Mouse (Mus musculus) CH12.LX (cell line): ENCODE results near the gene Ptprd.

Experiments
- CTCF ChIP-seq, 2 experiments: IDR thresholded peaks in 1 of 2; conservative IDR thresholded peaks in 1 of 2; 2 replicates each; pipeline ENCODE4 v1.5.1; 2011 to 2012; ENCODE audit warnings: low read depth in 2 of 2, low read length in 2 of 2, improper control_type of control experiment in 1 of 2, inconsistent platforms in 1 of 2, mild to moderate bottlenecking in 1 of 2, moderate library complexity in 1 of 2
- MAZ ChIP-seq: IDR thresholded peaks from 2 replicates; pipeline ENCODE4 v1.6.1; 2012; ENCODE audit warnings: low read depth, mild to moderate bottlenecking, inconsistent platforms, low read length, improper control_type of control experiment, moderate library complexity
- POLR2A ChIP-seq: IDR thresholded peaks from 2 replicates; pipeline ENCODE4 v1.6.1; 2011; ENCODE audit warnings: low read depth, mild to moderate bottlenecking, improper control_type of control experiment, low read length
- ZC3H11A ChIP-seq: IDR thresholded peaks from 2 replicates; pipeline ENCODE4 v1.6.1; 2012; ENCODE audit warnings: low read depth, mild to moderate bottlenecking, inconsistent platforms, low read length, improper control_type of control experiment
- ZKSCAN1 ChIP-seq: IDR thresholded peaks from 2 replicates; pipeline ENCODE4 v1.6.1; 2012; ENCODE audit warnings: low read depth, inconsistent platforms, low read length, improper control_type of control experiment, borderline replicate concordance

DNA sequence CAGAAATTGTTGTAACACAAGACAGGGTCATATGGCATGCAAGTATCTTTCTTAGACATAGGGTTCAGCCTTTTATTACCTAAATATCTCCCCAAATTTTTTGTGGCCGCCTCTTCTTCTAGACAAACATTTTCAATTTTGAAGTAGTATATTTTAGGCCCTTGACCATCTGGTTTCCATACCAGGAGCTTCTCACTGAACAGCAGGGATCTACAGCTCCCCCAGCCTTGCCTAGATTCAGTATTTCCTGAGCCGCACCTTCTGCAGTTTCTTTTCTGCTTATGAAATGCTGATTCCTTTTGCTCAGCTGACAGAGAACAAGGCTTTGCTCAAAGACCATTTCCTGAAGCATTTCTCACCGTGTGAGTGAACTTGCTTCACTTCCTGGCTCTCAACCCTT, 1686.5 kb downstream of the Ptprd start:
- TF ChIP-seq CTCF (conservative IDR thresholded peaks at IDR 0.05 in 1 of 2, IDR thresholded peaks at IDR 0.05 in 1 of 2; ENCODE audit: low read depth in 2 of 2, low read length in 2 of 2): no peak
- TF ChIP-seq ZKSCAN1: no peak
- TF ChIP-seq POLR2A: no peak
- TF ChIP-seq MAZ: no peak
- TF ChIP-seq ZC3H11A: no peak
